ENCODE assay signal across 25 mouse cellular contexts in genomic region chr11:17082086-17082485, GRCm38 (mm10).
"Had no signal": no experiment of that assay in that cellular context is flagged by ENCODE, and none has a peak within 500 bp of the region (broad histone marks: within the 10 kb centered on the region; RNA-seq: fewer than 3 reads in every experiment).

No protein-coding gene starts in this region.

- H3K27ac ChIP-seq: heart, adult 2 months; heart, embryonic 13.5 days; heart, embryonic 15.5 days; hindbrain, embryonic 13.5 days; hindbrain, embryonic 15.5 days; hindbrain, postnatal 0 days; kidney, embryonic 15.5 days; kidney, postnatal 0 days; limb, embryonic 13.5 days; limb, embryonic 15.5 days; liver, embryonic 12.5 days; liver, embryonic 14.5 days had no signal

- H3K27me3 ChIP-seq: heart, embryonic 13.5 days; heart, embryonic 15.5 days; hindbrain, embryonic 13.5 days; hindbrain, embryonic 15.5 days; kidney, embryonic 15.5 days; limb, embryonic 15.5 days; liver, embryonic 12.5 days had no signal

- H3K4me3 ChIP-seq: gastrocnemius, adult 2 months; heart, adult 2 months; heart, embryonic 13.5 days; heart, embryonic 15.5 days; hindbrain, embryonic 13.5 days; hindbrain, embryonic 15.5 days; kidney, embryonic 15.5 days; limb, embryonic 13.5 days; limb, embryonic 15.5 days; liver, embryonic 12.5 days had no signal

- DNase-seq: gastrocnemius, adult 2 months; gastrocnemius, postnatal 14 days; gastrocnemius, postnatal 36 days; heart, adult 11 months; heart, adult 2 months; heart, postnatal 14 days; heart, postnatal 36 days; kidney, adult 11 months; kidney, adult 2 months; kidney, adult 9 months; kidney, postnatal 14 days; kidney, postnatal 36 days; layer of hippocampus, postnatal 36 days; left cerebral cortex, postnatal 4 days had no signal

- H3K9ac ChIP-seq: heart, embryonic 13.5 days; heart, embryonic 15.5 days; hindbrain, embryonic 13.5 days; hindbrain, embryonic 15.5 days; kidney, embryonic 15.5 days; limb, embryonic 13.5 days; limb, embryonic 15.5 days; liver, embryonic 12.5 days; liver, embryonic 14.5 days had no signal

- H3K9me3 ChIP-seq: heart, embryonic 13.5 days; heart, embryonic 15.5 days; hindbrain, embryonic 13.5 days; hindbrain, embryonic 15.5 days; kidney, embryonic 15.5 days; limb, embryonic 13.5 days; limb, embryonic 15.5 days; liver, embryonic 12.5 days had no signal

- H3K36me3 ChIP-seq: heart, embryonic 13.5 days; heart, embryonic 15.5 days; limb, embryonic 13.5 days; limb, embryonic 15.5 days; liver, embryonic 12.5 days had no signal

- H3K4me1 ChIP-seq: hindbrain, embryonic 13.5 days; hindbrain, embryonic 15.5 days; liver, embryonic 12.5 days had no signal
